Mouse (Mus musculus) erythroblast, embryonic 14.5 days (primary cell): ENCODE measurements at regions not wholly inside any gene's neighbourhood (a gene's known extent, or its start where the extent isn't known, plus 50 kb on each side); places are given as distances from the start of the nearest gene placed in this dataset.

Source experiments
- GATA1 ChIP-seq: IDR thresholded peaks from 2 replicates; pipeline ENCODE4 v1.6.1; 2012; ENCODE audit warnings: low read length, inconsistent platforms, mixed read lengths
- TAL1 ChIP-seq: IDR thresholded peaks from 3 replicates; pipeline ENCODE4 v1.6.1; 2012; ENCODE audit warnings: low read length, inconsistent platforms, mixed read lengths

- no peak for TF ChIP-seq GATA1
- no peak for TF ChIP-seq TAL1
Measured at GRCm38 (mm10) chr1:137364396-137364795, 404.1 kb upstream of the Nr5a2 start.
